Mouse (Mus musculus): ENCODE data around the gene Olfr791. TPM values are rescaled to one million over a fixed set of nuclear protein-coding genes. Genes with fewer than 3 reads are reported as not detected.

Gene Olfr791
- total RNA-seq (2012; rRNA removed) (not detected in 2 replicates), total RNA-seq (2014; rRNA removed) (not detected in 2 replicates), polyA plus RNA-seq (2012; ENCODE audit: insufficient read length, low read depth) (not detected in 2 replicates)

DNA sequence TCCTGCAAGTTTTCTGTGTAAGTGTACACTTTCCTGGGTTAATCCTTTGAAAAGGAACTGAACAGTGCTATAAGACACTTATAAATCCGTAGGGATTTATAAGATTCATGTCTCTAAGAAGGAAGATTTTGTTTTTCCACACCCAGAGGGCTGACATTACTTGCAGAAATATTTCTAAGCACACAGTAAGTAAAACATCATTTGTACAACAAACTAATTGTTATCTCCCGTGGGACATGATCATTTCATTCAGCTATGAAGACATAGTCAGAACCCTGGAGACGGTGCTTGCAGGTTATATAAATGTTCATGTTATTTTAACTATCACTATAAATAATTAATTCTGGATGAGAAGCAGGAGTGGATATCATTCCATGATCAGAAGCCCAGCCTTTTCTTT lies at the start of gene Olfr791:
Gene Olfr791, plus strand, starts transcription at position 301 of the 400 bp plus-strand sequence.
- Histone ChIP-seq H3K4me2 (ENCODE audit: insufficient read depth, low read depth, poor library complexity, severe bottlenecking) (no peak within 1 kb of the TSS), H3K27ac (ENCODE audit: insufficient read depth, low read depth) (no peak within 1 kb of the TSS), H3K27me3 (replicated peaks) (no peaks in the 10 kb centered on the region), H3K9ac (ENCODE audit: insufficient read depth, low read depth) (no peak within 1 kb of the TSS), H3K4me3 (replicated peaks in 1 of 3; ENCODE audit: low read depth in 2 of 3, low read length in 2 of 3, poor library complexity in 1 of 3) (no peak within 1 kb of the TSS), H3K9me3 (replicated peaks; ENCODE audit: low read length) (no peaks in the 10 kb centered on the region), H3K4me1 (ENCODE audit: control insufficient read depth in 1 of 2, insufficient read depth in 2 of 2) (no peaks in the 10 kb centered on the region), H3K36me3 (replicated peaks in 1 of 2; ENCODE audit: control insufficient read depth in 1 of 2, insufficient read depth in 1 of 2, low read length in 1 of 2) (no peaks in the 10 kb centered on the region), H3K79me2 (replicated peaks; ENCODE audit: control insufficient read depth, extremely low read depth, insufficient read depth, poor library complexity, severe bottlenecking) (no peaks in the 10 kb centered on the region)
- TF ChIP-seq NELFE (IDR thresholded peaks at IDR 0.05; ENCODE audit: low read depth, low read length) (no peak), USF2 (conservative IDR thresholded peaks at IDR 0.05; ENCODE audit: low read depth, low read length) (no peak), RCOR1 (conservative IDR thresholded peaks at IDR 0.05; ENCODE audit: low read depth, low read length) (no peak), JUN (IDR thresholded peaks at IDR 0.05; ENCODE audit: insufficient read depth, low read depth, low read length) (no peak), MAFK (IDR thresholded peaks at IDR 0.05; ENCODE audit: insufficient replicate concordance, low read length) (no peak), CTCF (conservative IDR thresholded peaks at IDR 0.05 in 1 of 2, IDR thresholded peaks at IDR 0.05 in 1 of 2; ENCODE audit: low read depth in 2 of 2, low read length in 2 of 2) (no peak), JUND (conservative IDR thresholded peaks at IDR 0.05; ENCODE audit: low read depth, low read length) (no peak), CHD2 (IDR thresholded peaks at IDR 0.05; ENCODE audit: low read length) (no peak), MXI1 (IDR thresholded peaks at IDR 0.05; ENCODE audit: low read depth, low read length) (no peak), ELF1 (IDR thresholded peaks at IDR 0.05; ENCODE audit: low read depth, low read length) (no peak), UBTF (IDR thresholded peaks at IDR 0.05; ENCODE audit: low read depth, low read length) (no peak), SMC3 (IDR thresholded peaks at IDR 0.05; ENCODE audit: low read depth, low read length) (no peak)
- dilution Hi-C loops (cut with MboI; ENCODE audit: extremely low pct_ligation_motif_present, extremely low pct_unique_long_range_greater_than_20kb, low sequenced_read_pairs) (no loop called here), in situ Hi-C loops (cut with MboI; ENCODE audit: low pct_ligation_motif_present, low pct_unique_long_range_greater_than_20kb, low sequenced_read_pairs) (no loop called here)
- DNase-seq (ENCODE audit: extremely low read depth): no peak

- no peak for DNase-seq (ENCODE audit: extremely low read depth)
- no peaks in the 10 kb centered on the region for H3K27me3 ChIP-seq (replicated peaks)
- H3K27ac ChIP-seq (ENCODE audit: insufficient read depth, low read depth): no peak overlapping the region
- H3K4me1 ChIP-seq (ENCODE audit: control insufficient read depth in 1 of 2, insufficient read depth in 2 of 2): no peaks in the 10 kb centered on the region
- H3K36me3 ChIP-seq (replicated peaks in 1 of 2; ENCODE audit: control insufficient read depth in 1 of 2, insufficient read depth in 1 of 2, low read length in 1 of 2): no peaks in the 10 kb centered on the region
- H3K9ac ChIP-seq (ENCODE audit: insufficient read depth, low read depth): no peak overlapping the region
- dilution Hi-C loops (cut with MboI; ENCODE audit: extremely low pct_ligation_motif_present, extremely low pct_unique_long_range_greater_than_20kb, low sequenced_read_pairs) (no loop called here), in situ Hi-C loops (cut with MboI; ENCODE audit: low pct_ligation_motif_present, low pct_unique_long_range_greater_than_20kb, low sequenced_read_pairs) (no loop called here)
- TF ChIP-seq NELFE (IDR thresholded peaks at IDR 0.05; ENCODE audit: low read depth, low read length): no peak
- TF ChIP-seq SMC3 (IDR thresholded peaks at IDR 0.05; ENCODE audit: low read depth, low read length): no peak
- TF ChIP-seq MYC (IDR thresholded peaks at IDR 0.05; ENCODE audit: low read depth, low read length): no peak
- no peak for TF ChIP-seq ZMIZ1 (IDR thresholded peaks at IDR 0.05; ENCODE audit: low read depth, low read length)
- TF ChIP-seq ZKSCAN1 (IDR thresholded peaks at IDR 0.05; ENCODE audit: borderline replicate concordance, low read depth, low read length): no peak
- no peak for TF ChIP-seq JUND (conservative IDR thresholded peaks at IDR 0.05; ENCODE audit: low read depth, low read length)
- no peak for TF ChIP-seq PAX5 (IDR thresholded peaks at IDR 0.05; ENCODE audit: low read length)
- TF ChIP-seq POLR2AphosphoS2 (IDR thresholded peaks at IDR 0.05; ENCODE audit: low read depth, low read length): no peak
- TF ChIP-seq ZC3H11A (IDR thresholded peaks at IDR 0.05; ENCODE audit: low read depth, low read length): no peak
- TF ChIP-seq MAX (IDR thresholded peaks at IDR 0.05; ENCODE audit: low read length): no peak
- no peak for TF ChIP-seq MAFK (IDR thresholded peaks at IDR 0.05; ENCODE audit: insufficient replicate concordance, low read length)
- TF ChIP-seq POLR2A (IDR thresholded peaks at IDR 0.05; ENCODE audit: low read depth, low read length): no peak
- TF ChIP-seq MEF2A (IDR thresholded peaks at IDR 0.05; ENCODE audit: borderline replicate concordance, low read depth, low read length): no peak
- no peak for TF ChIP-seq CHD1 (IDR thresholded peaks at IDR 0.05; ENCODE audit: low read depth, low read length)
- TF ChIP-seq HCFC1 (IDR thresholded peaks at IDR 0.05; ENCODE audit: low read depth, low read length): no peak
- TF ChIP-seq UBTF (IDR thresholded peaks at IDR 0.05; ENCODE audit: low read depth, low read length): no peak
- H3K4me3 ChIP-seq (replicated peaks in 1 of 3; ENCODE audit: low read depth in 2 of 3, low read length in 2 of 3, poor library complexity in 1 of 3): no peak overlapping the region
- no peak overlapping the region for H3K4me2 ChIP-seq (ENCODE audit: insufficient read depth, low read depth, poor library complexity, severe bottlenecking)
- no peaks in the 10 kb centered on the region for H3K9me3 ChIP-seq (replicated peaks; ENCODE audit: low read length)
- H3K79me2 ChIP-seq (replicated peaks; ENCODE audit: control insufficient read depth, extremely low read depth, insufficient read depth, poor library complexity, severe bottlenecking): no peaks in the 10 kb centered on the region
These were observed 48.3 kb upstream of the Olfr791 start for GRCm38 (mm10) chr10:129473256-129473655.

Measured in CH12.LX (cell line).